ENCODE assay signal across 15 mouse cellular contexts in the genomic region with DNA sequence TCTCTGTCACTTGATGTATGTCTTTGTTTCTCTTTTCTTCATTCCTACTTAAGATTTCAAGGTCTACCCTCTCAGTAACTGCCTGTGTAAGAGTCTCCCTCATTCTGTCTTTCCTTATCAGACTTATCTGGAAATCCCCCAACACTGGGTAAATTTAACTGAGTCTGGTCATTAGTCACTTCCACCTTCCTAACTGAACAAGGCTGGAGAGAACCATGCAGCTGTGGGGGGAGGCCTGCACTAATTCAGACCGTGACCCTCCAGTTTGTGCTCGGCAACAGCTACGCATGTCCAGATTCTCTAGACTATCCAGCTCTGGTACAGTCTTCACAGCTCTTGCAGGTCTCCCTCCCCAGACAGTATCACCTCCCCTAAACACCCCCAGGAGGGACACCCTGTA.
"Had no signal": no experiment of that assay in that cellular context is flagged by ENCODE, and none has a peak within 500 bp of the region (broad histone marks: within the 10 kb centered on the region; RNA-seq: fewer than 3 reads in every experiment).

No protein-coding gene starts in this region.

- ATAC-seq: liver, postnatal 0 days; midbrain, embryonic 16.5 days had no signal

- H3K4me2 ChIP-seq: limb, embryonic 12.5 days; liver, embryonic 13.5 days; midbrain, embryonic 12.5 days; neural tube, embryonic 13.5 days had no signal

- H3K4me3 ChIP-seq: layer of hippocampus, adult 2 months; limb, embryonic 12.5 days; liver, embryonic 13.5 days; midbrain, embryonic 12.5 days; neural tube, embryonic 13.5 days had no signal

- H3K9me3 ChIP-seq: limb, embryonic 12.5 days; liver, embryonic 13.5 days; midbrain, embryonic 12.5 days; neural tube, embryonic 13.5 days had no signal

- H3K36me3 ChIP-seq: limb, embryonic 12.5 days; liver, embryonic 13.5 days; midbrain, embryonic 12.5 days; neural tube, embryonic 13.5 days had no signal

- H3K27ac ChIP-seq: layer of hippocampus, adult 2 months; limb, embryonic 12.5 days; liver, embryonic 13.5 days; midbrain, embryonic 12.5 days; neural tube, embryonic 13.5 days had no signal

- H3K4me1 ChIP-seq: liver, embryonic 13.5 days; midbrain, embryonic 12.5 days had no signal

- H3K9ac ChIP-seq: limb, embryonic 12.5 days; liver, embryonic 13.5 days; liver, postnatal 0 days; midbrain, embryonic 12.5 days; neural tube, embryonic 13.5 days had no signal

- H3K27me3 ChIP-seq: liver, embryonic 13.5 days; midbrain, embryonic 12.5 days; neural tube, embryonic 13.5 days had no signal

- DNase-seq: kidney, postnatal 10 days; kidney, postnatal 4 days; liver; liver, embryonic 13.5 days; liver, postnatal 0 days; retina, postnatal 1 day; right cerebral cortex, postnatal 4 days; spleen, adult 18-20 months; thymus, adult 18-20 months; thymus, postnatal 14 days had no signal
